Mouse (Mus musculus): Measurements from ENCODE around the gene Exoc4.

Gene Exoc4

GRCm38 (mm10) chr6:33308646-33309045 lies 59.8 kb downstream of the Exoc4 start:
- ATAC-seq (ENCODE audit: low TSS enrichment) = no peak

- ATAC-seq (ENCODE audit: low TSS enrichment) = no peak
Observed at GRCm38 (mm10) chr6:33310486-33310885, 61.6 kb downstream of the Exoc4 start.

GRCm38 (mm10) chr6:33322849-33323248 lies 74.0 kb downstream of the Exoc4 start:
- ATAC-seq (ENCODE audit: low TSS enrichment) = no peak

GRCm38 (mm10) chr6:33323386-33323785 lies 74.5 kb downstream of the Exoc4 start:
- no peak for ATAC-seq (ENCODE audit: low TSS enrichment)

GRCm38 (mm10) chr6:33328326-33328725 lies 79.4 kb downstream of the Exoc4 start:
- no peak for ATAC-seq (ENCODE audit: low TSS enrichment)

- ATAC-seq (ENCODE audit: low TSS enrichment) = no peak
Observed at GRCm38 (mm10) chr6:33347088-33347775, 98.3 kb downstream of the Exoc4 start.

GRCm38 (mm10) chr6:33361613-33362012 lies 112.7 kb downstream of the Exoc4 start:
- peak; percentile 90 for ATAC-seq (ENCODE audit: low TSS enrichment)

- ATAC-seq (ENCODE audit: low TSS enrichment) = no peak
Observed at GRCm38 (mm10) chr6:33380517-33380916, 131.6 kb downstream of the Exoc4 start.

GRCm38 (mm10) chr6:33382176-33382575 lies 133.3 kb downstream of the Exoc4 start:
- ATAC-seq (ENCODE audit: low TSS enrichment) = no peak

- no peak for ATAC-seq (ENCODE audit: low TSS enrichment)
Observed at GRCm38 (mm10) chr6:33392020-33392419, 143.1 kb downstream of the Exoc4 start.

- no peak for ATAC-seq (ENCODE audit: low TSS enrichment)
Observed at GRCm38 (mm10) chr6:33399491-33399890, 150.6 kb downstream of the Exoc4 start.

GRCm38 (mm10) chr6:33401161-33401560 lies 152.3 kb downstream of the Exoc4 start:
- ATAC-seq (ENCODE audit: low TSS enrichment) = no peak

- peak; percentile 91 for ATAC-seq (ENCODE audit: low TSS enrichment)
Observed at GRCm38 (mm10) chr6:33405562-33406275, 156.8 kb downstream of the Exoc4 start.

GRCm38 (mm10) chr6:33409586-33409985 lies 160.7 kb downstream of the Exoc4 start:
- ATAC-seq (ENCODE audit: low TSS enrichment) = no peak

GRCm38 (mm10) chr6:33425007-33425406 lies 176.1 kb downstream of the Exoc4 start:
- no peak for ATAC-seq (ENCODE audit: low TSS enrichment)

GRCm38 (mm10) chr6:33431207-33431787 lies 182.4 kb downstream of the Exoc4 start:
- ATAC-seq (ENCODE audit: low TSS enrichment) = no peak

GRCm38 (mm10) chr6:33440508-33440907 lies 191.6 kb downstream of the Exoc4 start:
- ATAC-seq (ENCODE audit: low TSS enrichment) = no peak

- peak; percentile 81 for ATAC-seq (ENCODE audit: low TSS enrichment)
Observed at GRCm38 (mm10) chr6:33453810-33454209, 204.9 kb downstream of the Exoc4 start.

GRCm38 (mm10) chr6:33454354-33454753 lies 205.5 kb downstream of the Exoc4 start:
- ATAC-seq (ENCODE audit: low TSS enrichment) = peak; percentile 51

- 0 out of 2 replicates have a peak, but pooled peaks have one; percentile 34 for ATAC-seq (ENCODE audit: low TSS enrichment)
Observed at GRCm38 (mm10) chr6:33455238-33455637, 206.4 kb downstream of the Exoc4 start.

- ATAC-seq (ENCODE audit: low TSS enrichment) = no peak
Observed at GRCm38 (mm10) chr6:33464862-33465261, 216.0 kb downstream of the Exoc4 start.

GRCm38 (mm10) chr6:33465392-33465791 lies 216.5 kb downstream of the Exoc4 start:
- no peak for ATAC-seq (ENCODE audit: low TSS enrichment)
